Mouse (Mus musculus) kidney, postnatal 10 days (tissue): ENCODE results near the gene Prdx6b.

Source experiments
- DNase-seq: peaks from one replicate; pipeline ENCODE4 v3.0.0; 2021; ENCODE audit warnings: mixed read lengths

The Prdx6b gene

DNA sequence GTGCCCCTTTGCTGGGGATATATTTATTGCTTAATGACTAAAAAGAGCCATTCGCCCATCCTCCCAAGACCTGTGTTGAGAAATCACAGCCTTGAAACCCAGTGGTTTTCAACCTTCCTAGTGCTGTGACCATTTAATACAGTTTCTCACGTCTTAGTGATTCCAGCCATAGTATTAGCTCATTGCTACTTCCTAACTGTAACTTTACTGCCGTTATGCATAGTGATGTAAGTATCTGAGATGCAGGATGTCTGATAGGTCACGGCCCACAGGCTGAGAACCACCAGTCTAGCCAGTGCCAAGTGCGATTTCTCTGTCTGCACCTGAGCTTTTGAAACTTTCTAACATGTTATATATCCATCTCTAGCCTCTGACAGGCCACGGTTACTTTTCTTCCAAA is 35.0 kb downstream of the Prdx6b start:
- no peak for DNase-seq

DNA sequence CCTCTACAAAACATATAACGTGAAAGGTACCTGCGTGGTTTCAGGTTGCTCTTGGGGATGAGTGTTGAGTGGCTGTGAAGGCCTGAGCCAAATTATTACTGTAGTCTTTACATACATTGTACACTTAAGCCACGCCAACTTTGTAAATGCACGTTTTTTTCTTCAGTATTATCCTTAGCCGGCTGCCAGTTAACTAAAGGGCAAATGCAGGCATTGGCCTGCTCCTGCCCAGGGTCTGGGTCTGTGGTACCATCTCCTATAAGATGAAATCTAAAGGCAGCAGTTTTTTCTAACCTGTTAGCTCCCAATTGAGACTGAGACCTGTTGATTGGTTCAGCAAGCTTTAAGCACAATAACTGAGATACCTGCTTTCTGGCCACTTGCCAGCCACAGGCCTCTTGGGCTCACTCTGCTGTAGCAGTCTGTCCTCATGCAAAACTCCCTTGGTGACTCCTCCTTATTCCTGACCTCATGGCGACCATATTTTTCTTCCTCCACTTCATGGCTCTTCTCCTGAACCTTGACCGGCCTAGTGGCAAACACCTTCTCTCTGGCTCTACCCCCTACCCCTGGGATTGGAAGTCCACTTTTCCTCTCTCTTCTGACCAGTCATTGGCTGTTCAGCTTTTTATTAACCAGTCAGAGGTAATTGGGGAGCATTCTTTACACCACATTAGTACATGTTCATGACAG is 36.8 kb downstream of the Prdx6b start:
- peak; percentile 12 for DNase-seq

DNA sequence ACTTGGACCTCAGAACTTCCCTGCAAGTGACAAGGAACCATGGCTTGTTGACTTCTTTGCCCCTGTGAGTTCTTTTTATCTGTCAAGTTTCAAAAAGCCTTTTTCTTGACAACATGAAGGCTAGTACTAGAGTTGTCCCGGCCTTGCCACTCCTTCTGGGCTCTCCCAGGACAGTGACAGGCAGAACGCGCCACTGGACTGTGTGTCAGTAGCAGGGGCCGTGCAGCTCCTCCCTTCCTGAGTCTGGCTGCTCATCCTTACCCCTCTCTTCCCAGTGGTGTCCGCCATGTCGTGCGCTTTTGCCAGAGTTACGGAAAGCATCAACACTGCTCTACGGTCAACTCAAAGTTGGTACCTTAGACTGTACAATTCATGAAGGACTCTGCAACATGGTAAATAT is 48.3 kb downstream of the Prdx6b start:
- DNase-seq, result no peak
